Mouse (Mus musculus) liver, embryonic 12.5 days (tissue): ENCODE results near the gene Olfr1181. TPM values are rescaled to one million over a fixed set of nuclear protein-coding genes. Genes with fewer than 3 reads are reported as not detected.
"Not testable (repeated sequence)": the region's sequence is repeated elsewhere in the genome, so short reads cannot be mapped to it uniquely, and the experiment has no call there.

Source experiments
- ATAC-seq: fragments of 200-750 bp; cut with Nextera tagmentation; 2 replicates; pipeline ENCODE4 v1.8.0; 2017; ENCODE audit warnings: moderate number of reproducible peaks, mild to moderate bottlenecking, moderate library complexity
- H3K27ac ChIP-seq: fragments of 300-500 bp; sonication (generic); 2 replicates; pipeline ENCODE4 v1.5.1; 2016; ENCODE audit warnings: mild to moderate bottlenecking
- H3K27me3 ChIP-seq: fragments of 300-500 bp; sonication (generic); replicated peaks from 2 replicates; pipeline ENCODE4 v1.6.1; 2016; ENCODE audit warnings: mild to moderate bottlenecking, moderate library complexity
- H3K36me3 ChIP-seq: fragments of 300-500 bp; sonication (generic); 2 replicates; pipeline ENCODE4 v1.6.1; 2016; ENCODE audit warnings: mild to moderate bottlenecking, moderate library complexity
- H3K4me1 ChIP-seq: fragments of 300-500 bp; sonication (generic); 2 replicates; pipeline ENCODE4 v1.6.1; 2016
- H3K4me2 ChIP-seq: fragments of 300-500 bp; sonication (generic); 2 replicates; pipeline ENCODE4 v1.6.1; 2016; ENCODE audit warnings: mild to moderate bottlenecking, moderate library complexity
- H3K4me3 ChIP-seq: fragments of 300-500 bp; sonication (generic); 2 replicates; pipeline ENCODE4 v1.5.1; 2016; ENCODE audit warnings: mild to moderate bottlenecking, moderate library complexity
- H3K9ac ChIP-seq: fragments of 300-500 bp; sonication (generic); 2 replicates; pipeline ENCODE4 v1.6.1; 2016; ENCODE audit warnings: mild to moderate bottlenecking, moderate library complexity
- H3K9me3 ChIP-seq: fragments of 300-500 bp; sonication (generic); replicated peaks from 2 replicates; pipeline ENCODE4 v1.6.1; 2016; ENCODE audit warnings: mild to moderate bottlenecking, moderate library complexity
- WGBS: fragments of 180-500 bp; shearing (Covaris S2); methylation state at CpG from one replicate; pipeline ENCODE4 v1.1.7; 2016; ENCODE audit not compliant: insufficient replicate concordance; 5-methylcytosine and 5-hydroxymethylcytosine counted together
- polyA plus RNA-seq: library from polyadenylated mRNA; unstranded; fragments of >200 nt; fragmentation: Nextera tagmentation; extraction: Ambion mirVana; gene quantifications from 2 replicates; pipeline ENCODE4 v1.2.1, GENCODE M21; 2016

Olfr1181 gene
- polyA plus RNA-seq = not detected in 2 replicates

DNA sequence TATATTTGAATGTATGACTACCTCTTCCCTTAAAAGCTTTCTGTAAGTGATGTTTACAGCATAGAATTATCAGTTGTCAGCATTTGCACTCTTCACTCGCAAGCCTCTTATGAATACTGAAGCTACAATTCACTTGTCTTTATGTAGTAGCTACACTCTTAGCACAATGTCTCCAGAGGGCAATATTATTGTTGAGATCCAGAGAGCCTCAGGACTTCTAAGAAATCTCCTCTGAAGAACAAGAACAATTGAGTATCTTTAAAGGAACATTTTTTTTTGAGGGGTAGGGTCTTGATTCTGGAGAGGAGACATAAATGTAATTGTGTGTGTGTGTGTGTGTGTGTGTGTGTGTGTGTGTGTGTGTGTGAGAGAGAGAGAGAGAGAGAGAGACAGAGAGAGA, at the start of gene Olfr1181:
Olfr1181 (minus strand) TSS at position 101 of the 400 bp plus-strand sequence.
- no peak within 1 kb of the TSS for H3K4me2 ChIP-seq
- H3K9me3 ChIP-seq = no peaks in the 10 kb centered on the region
- no peak within 1 kb of the TSS for H3K9ac ChIP-seq
- WGBS = 62% methylated on average over 1 of the region's 1 CpGs
- H3K4me3 ChIP-seq = no peak within 1 kb of the TSS
- no peaks in the 10 kb centered on the region for H3K4me1 ChIP-seq
- no peaks in the 10 kb centered on the region for H3K36me3 ChIP-seq
- no peaks in the 10 kb centered on the region for H3K27me3 ChIP-seq
- ATAC-seq = no peak
- no peak within 1 kb of the TSS for H3K27ac ChIP-seq

GRCm38 (mm10) chr2:88454567-88454966, 28.6 kb upstream of the Olfr1181 start, which contains the start of gene Olfr1183:
Gene Olfr1183, plus strand, starts transcription at chr2:88454867.
- not testable (repeated sequence) for H3K4me2 ChIP-seq, H3K4me3 ChIP-seq, H3K4me1 ChIP-seq, H3K27ac ChIP-seq, ATAC-seq, H3K9ac ChIP-seq, H3K36me3 ChIP-seq, H3K9me3 ChIP-seq, H3K27me3 ChIP-seq
- 58% methylated on average over 1 of the region's 1 CpGs for WGBS

DNA sequence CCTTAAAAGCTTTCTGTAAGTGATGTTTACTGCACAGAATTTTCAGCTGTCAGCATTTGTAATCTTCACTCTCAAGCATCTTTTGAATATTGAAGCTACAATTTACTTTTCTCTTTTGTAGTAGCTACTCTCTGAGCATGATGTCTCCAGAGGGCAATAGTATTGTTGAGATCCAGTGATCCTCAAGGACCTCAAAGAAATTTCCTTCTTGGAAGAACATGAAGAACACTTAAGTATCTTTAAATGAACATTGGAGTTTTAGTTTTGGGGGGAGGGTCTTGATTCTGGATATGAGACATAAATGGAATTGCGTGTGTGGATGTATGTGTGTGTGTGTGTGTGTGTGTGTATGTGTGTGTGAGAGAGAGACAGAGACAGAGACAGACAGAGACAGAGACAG, 23.1 kb upstream of the Olfr1181 start, which contains the start of gene Gm13757:
Gm13757 (minus strand) TSS at position 101 of the 400 bp plus-strand sequence.
- Histone ChIP-seq H3K4me3 (no peak within 1 kb of the TSS), H3K27me3 (no peaks in the 10 kb centered on the region), H3K4me1 (no peaks in the 10 kb centered on the region), H3K4me2 (no peak within 1 kb of the TSS), H3K9ac (no peak within 1 kb of the TSS), H3K9me3 (no peaks in the 10 kb centered on the region), H3K27ac (no peak within 1 kb of the TSS), H3K36me3 (no peaks in the 10 kb centered on the region)
- 74% methylated on average over 1 of the region's 1 CpGs for WGBS
- no peak for ATAC-seq

DNA sequence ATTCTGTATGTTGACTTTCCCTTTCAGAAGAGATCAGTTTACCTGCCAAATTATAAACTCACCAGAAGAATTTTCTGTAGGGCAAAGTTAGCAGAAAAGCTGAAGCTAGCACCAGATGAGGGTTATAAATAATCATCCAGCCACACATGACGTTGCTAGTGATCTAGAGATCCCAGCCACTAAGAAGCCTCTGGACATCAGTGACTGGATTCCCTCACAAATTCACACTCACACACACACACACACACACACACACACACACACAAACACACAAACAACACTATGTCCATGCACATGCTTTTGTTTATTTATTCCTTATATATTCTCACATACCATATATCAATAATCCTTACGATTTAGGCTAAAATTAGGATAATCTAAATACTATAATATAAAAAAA, 6.9 kb downstream of the Olfr1181 start, which contains the start of gene Olfr1180:
Olfr1180 (minus strand) TSS at position 101 of the 400 bp plus-strand sequence.
- WGBS = 63% methylated on average over 2 of the region's 2 CpGs
- no peaks in the 10 kb centered on the region for H3K36me3 ChIP-seq
- no peak for ATAC-seq
- H3K4me2 ChIP-seq = no peak within 1 kb of the TSS
- H3K4me1 ChIP-seq = no peaks in the 10 kb centered on the region
- H3K4me3 ChIP-seq = no peak within 1 kb of the TSS
- H3K27ac ChIP-seq = no peak within 1 kb of the TSS
- no peak within 1 kb of the TSS for H3K9ac ChIP-seq
- no peaks in the 10 kb centered on the region for H3K9me3 ChIP-seq
- H3K27me3 ChIP-seq = no peaks in the 10 kb centered on the region

DNA sequence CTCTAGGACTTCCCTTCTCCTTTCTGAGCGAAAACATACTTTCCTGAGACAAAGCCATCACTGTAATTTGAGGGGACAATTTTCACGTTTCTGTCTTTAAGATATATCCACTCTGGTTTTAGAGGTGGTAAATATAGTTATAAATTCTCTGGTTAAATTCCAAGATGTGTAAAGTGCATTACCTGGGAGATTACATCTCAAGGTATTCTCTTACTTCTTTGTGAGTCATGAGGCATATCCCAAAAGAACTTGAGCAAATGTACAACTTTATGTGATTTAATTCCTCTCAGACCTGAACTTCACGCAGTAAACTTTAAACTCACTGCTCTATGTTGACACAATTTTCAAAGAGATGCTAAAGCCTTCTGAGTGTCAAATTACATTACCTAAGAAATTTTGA, 19.6 kb downstream of the Olfr1181 start, which contains the start of gene Olfr1179:
Olfr1179 (minus strand) TSS at position 101 of the 400 bp plus-strand sequence.
- H3K9ac ChIP-seq = no peak within 1 kb of the TSS
- WGBS = 55% methylated on average over 3 of the region's 3 CpGs

GRCm38 (mm10) chr2:88386762-88387161, 39.2 kb downstream of the Olfr1181 start, which contains the start of gene Olfr1178:
Gene Olfr1178, plus strand, starts transcription at chr2:88387062.
- Histone ChIP-seq H3K9me3 (0 out of 2 replicates have a peak, but pooled peaks cover 3% of the 10 kb centered on the region), H3K27me3 (no peaks in the 10 kb centered on the region), H3K4me2 (no peak within 1 kb of the TSS), H3K4me3 (no peak within 1 kb of the TSS), H3K27ac (no peak within 1 kb of the TSS), H3K4me1 (no peaks in the 10 kb centered on the region), H3K36me3 (no peaks in the 10 kb centered on the region), H3K9ac (no peak within 1 kb of the TSS)
- ATAC-seq = no peak
- WGBS = 55% methylated on average over 1 of the region's 1 CpGs

More for the DNA sequence above, 19.6 kb downstream of the Olfr1181 start, which contains the start of gene Olfr1179:
- ATAC-seq = no peak
- Histone ChIP-seq H3K4me2 (no peak within 1 kb of the TSS), H3K9me3 (no peaks in the 10 kb centered on the region), H3K27ac (no peak within 1 kb of the TSS), H3K36me3 (no peaks in the 10 kb centered on the region), H3K27me3 (no peaks in the 10 kb centered on the region), H3K4me1 (no peaks in the 10 kb centered on the region), H3K4me3 (no peak within 1 kb of the TSS)

Other genes with a start within 250 kb of the Olfr1181 start
- gene Olfr1168, start 244.3 kb downstream of the Olfr1181 start, polyA plus RNA-seq = not detected in 2 replicates
- not detected in 2 replicates for gene Olfr1170, start 197.8 kb downstream of the Olfr1181 start, polyA plus RNA-seq
- not detected in 2 replicates for gene Olfr1173, start 146.3 kb downstream of the Olfr1181 start, polyA plus RNA-seq
- not detected in 2 replicates for gene Olfr1174-ps, start 111.0 kb downstream of the Olfr1181 start, polyA plus RNA-seq
- gene Olfr1175-ps, start 99.0 kb downstream of the Olfr1181 start, polyA plus RNA-seq = not detected in 2 replicates
- not detected in 2 replicates for gene Olfr1176, start 89.5 kb downstream of the Olfr1181 start, polyA plus RNA-seq
- gene Olfr1177-ps, start 79.7 kb downstream of the Olfr1181 start, polyA plus RNA-seq = not detected in 2 replicates
- not detected in 2 replicates for gene Olfr1178, start 39.1 kb downstream of the Olfr1181 start, polyA plus RNA-seq
- not detected in 2 replicates for gene Olfr1179, start 19.7 kb downstream of the Olfr1181 start, polyA plus RNA-seq
- gene Olfr1180, start 7.0 kb downstream of the Olfr1181 start, polyA plus RNA-seq = not detected in 2 replicates
- gene Gm13757, start 23.0 kb upstream of the Olfr1181 start, polyA plus RNA-seq = not detected in 2 replicates
- gene Olfr1183, start 28.7 kb upstream of the Olfr1181 start, polyA plus RNA-seq = not detected in 2 replicates
- not detected in 2 replicates for gene Olfr1184, start 57.4 kb upstream of the Olfr1181 start, polyA plus RNA-seq
- gene Olfr1185-ps1, start 67.1 kb upstream of the Olfr1181 start, polyA plus RNA-seq = not detected in 2 replicates
- not detected in 2 replicates for gene Olfr1186, start 92.4 kb upstream of the Olfr1181 start, polyA plus RNA-seq
- gene Olfr1188, start 130.8 kb upstream of the Olfr1181 start, polyA plus RNA-seq = not detected in 2 replicates
- gene Olfr1189, start 160.3 kb upstream of the Olfr1181 start, polyA plus RNA-seq = not detected in 2 replicates
- gene Olfr1191-ps1, start 214.4 kb upstream of the Olfr1181 start, polyA plus RNA-seq = not detected in 2 replicates
- gene Olfr1192-ps1, start 222.3 kb upstream of the Olfr1181 start, polyA plus RNA-seq = not detected in 2 replicates
- gene Olfr1193, start 249.5 kb upstream of the Olfr1181 start, polyA plus RNA-seq = not detected in 2 replicates